Mouse (Mus musculus): ENCODE measurements at regions not wholly inside any gene's neighbourhood (a gene's known extent, or its start where the extent isn't known, plus 50 kb on each side); places are given as distances from the start of the nearest gene placed in this dataset.

GRCm38 (mm10) chr8:8037929-8038328 is 623.1 kb downstream of the Efnb2 start:
- H3K9ac ChIP-seq (ENCODE audit: control insufficient read depth, low read depth, low read length, poor library complexity, severe bottlenecking): no peak overlapping the region
- H3K36me3 ChIP-seq (ENCODE audit: control insufficient read depth in 1 of 2, insufficient read depth in 2 of 2, low read length in 2 of 2): no peaks in the 10 kb centered on the region
- H3K27me3 ChIP-seq (ENCODE audit: control insufficient read depth in 1 of 2, insufficient read depth in 2 of 2, low read length in 2 of 2): no peaks in the 10 kb centered on the region
- H3K4me1 ChIP-seq (ENCODE audit: control insufficient read depth in 1 of 2, insufficient read depth in 2 of 2, low read length in 2 of 2): no peaks in the 10 kb centered on the region
- H3K79me2 ChIP-seq (ENCODE audit: control insufficient read depth, insufficient read depth, low read length, poor library complexity): no peaks in the 10 kb centered on the region
- no peak for DNase-seq (ENCODE audit: low read depth, low spot score)
- TF ChIP-seq NELFE (IDR thresholded peaks at IDR 0.05; ENCODE audit: low read depth, low read length) (no peak), CTCF (IDR thresholded peaks at IDR 0.05 in 2 of 3, conservative IDR thresholded peaks at IDR 0.05 in 1 of 3; ENCODE audit: control insufficient read depth in 1 of 3, insufficient read depth in 1 of 3, low read depth in 2 of 3, low read length in 3 of 3, poor library complexity in 1 of 3, severe bottlenecking in 1 of 3) (no peak), MEF2A (IDR thresholded peaks at IDR 0.05; ENCODE audit: extremely low read depth, insufficient replicate concordance, low read depth, low read length, poor library complexity, severe bottlenecking) (no peak), MAFK (IDR thresholded peaks at IDR 0.05; ENCODE audit: borderline replicate concordance, low read depth, low read length) (no peak), ETS1 (IDR thresholded peaks at IDR 0.05; ENCODE audit: low read depth, low read length) (no peak), ELF1 (IDR thresholded peaks at IDR 0.05; ENCODE audit: low read depth, low read length) (no peak), E2F4 (IDR thresholded peaks at IDR 0.05; ENCODE audit: borderline replicate concordance, low read depth, low read length) (no peak), TCF12 (IDR thresholded peaks at IDR 0.05; ENCODE audit: low read depth, low read length) (no peak), JUND (IDR thresholded peaks at IDR 0.05; ENCODE audit: low read depth, low read length) (no peak), MAX (IDR thresholded peaks at IDR 0.05; ENCODE audit: low read length) (no peak), USF1 (IDR thresholded peaks at IDR 0.05; ENCODE audit: low read depth, low read length) (no peak), CHD2 (IDR thresholded peaks at IDR 0.05; ENCODE audit: low read length) (no peak), CHD1 (IDR thresholded peaks at IDR 0.05; ENCODE audit: low read depth, low read length) (no peak), ZNF384 (IDR thresholded peaks at IDR 0.05; ENCODE audit: low read depth, low read length) (no peak), POLR2AphosphoS5 (IDR thresholded peaks at IDR 0.05; ENCODE audit: borderline replicate concordance, low read depth, low read length) (no peak), BHLHE40 (IDR thresholded peaks at IDR 0.05; ENCODE audit: borderline replicate concordance, low read depth, low read length) (no peak), SIN3A (IDR thresholded peaks at IDR 0.05; ENCODE audit: low read length) (no peak), TBP (IDR thresholded peaks at IDR 0.05; ENCODE audit: low read depth, low read length) (no peak), RAD21 (IDR thresholded peaks at IDR 0.05; ENCODE audit: low read depth, low read length) (no peak), MXI1 (IDR thresholded peaks at IDR 0.05; ENCODE audit: low read depth, low read length) (no peak)
- no peak overlapping the region for H3K27ac ChIP-seq (ENCODE audit: control insufficient read depth, low read depth, low read length)
- H3K4me3 ChIP-seq (ENCODE audit: control insufficient read depth in 1 of 2, insufficient read depth in 1 of 2, low read depth in 2 of 2, low read length in 2 of 2): no peak overlapping the region
- H3K9me3 ChIP-seq (replicated peaks; ENCODE audit: insufficient read depth, low read length): no peaks in the 10 kb centered on the region

- H3K27ac ChIP-seq (ENCODE audit: control insufficient read depth, low read depth, low read length): no peak overlapping the region
- no peaks in the 10 kb centered on the region for H3K27me3 ChIP-seq (ENCODE audit: control insufficient read depth in 1 of 2, insufficient read depth in 2 of 2, low read length in 2 of 2)
- H3K36me3 ChIP-seq (ENCODE audit: control insufficient read depth in 1 of 2, insufficient read depth in 2 of 2, low read length in 2 of 2): no peaks in the 10 kb centered on the region
Observed at GRCm38 (mm10) chr8:8011151-8011550, 649.9 kb downstream of the Efnb2 start.

More at GRCm38 (mm10) chr8:8011151-8011550, 649.9 kb downstream of the Efnb2 start:
- DNase-seq (ENCODE audit: low read depth, low spot score): no peak
- Histone ChIP-seq H3K79me2 (ENCODE audit: control insufficient read depth, insufficient read depth, low read length, poor library complexity) (no peaks in the 10 kb centered on the region), H3K4me1 (ENCODE audit: control insufficient read depth in 1 of 2, insufficient read depth in 2 of 2, low read length in 2 of 2) (no peaks in the 10 kb centered on the region), H3K4me3 (ENCODE audit: control insufficient read depth in 1 of 2, insufficient read depth in 1 of 2, low read depth in 2 of 2, low read length in 2 of 2) (no peak overlapping the region), H3K9me3 (replicated peaks; ENCODE audit: insufficient read depth, low read length) (no peaks in the 10 kb centered on the region), H3K9ac (ENCODE audit: control insufficient read depth, low read depth, low read length, poor library complexity, severe bottlenecking) (no peak overlapping the region)
- TF ChIP-seq JUND (IDR thresholded peaks at IDR 0.05; ENCODE audit: low read depth, low read length) (no peak), GABPA (IDR thresholded peaks at IDR 0.05; ENCODE audit: low read depth, low read length) (no peak), MEF2A (IDR thresholded peaks at IDR 0.05; ENCODE audit: extremely low read depth, insufficient replicate concordance, low read depth, low read length, poor library complexity, severe bottlenecking) (no peak)
